Mouse (Mus musculus): ENCODE results near the gene Myl4.
"Not testable (repeated sequence)": the region's sequence is repeated elsewhere in the genome, so short reads cannot be mapped to it uniquely, and the experiment has no call there.

Gene Myl4

GRCm38 (mm10) chr11:104550406-104550974 is at the start of gene Myl4, which contains the start of gene Cdc27:
Gene Myl4, plus strand, starts transcription at chr11:104550663.
Gene Cdc27, minus strand, starts transcription at chr11:104550620.
- peak; percentile 98 for DNase-seq (ENCODE audit: low spot score)

DNA sequence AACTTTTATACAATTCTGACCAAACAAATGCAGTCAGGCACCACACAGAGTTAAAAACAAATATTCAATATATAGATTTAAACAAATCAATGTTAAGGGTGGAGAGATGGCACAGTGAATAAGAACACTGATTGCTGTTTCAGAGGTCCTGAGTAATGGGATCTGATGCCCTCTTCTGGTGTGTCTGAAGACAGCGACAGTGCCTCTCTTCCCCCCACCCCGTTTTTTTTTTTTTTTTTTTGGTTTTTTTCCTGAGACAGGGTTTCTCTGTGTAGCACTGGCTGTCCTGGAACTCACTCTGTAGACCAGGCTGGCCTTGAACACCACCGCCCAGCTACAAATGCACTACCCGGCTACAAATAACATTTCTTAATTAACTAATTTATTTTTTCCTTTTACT is 42.0 kb upstream of the Myl4 start:
- DNase-seq (ENCODE audit: low spot score), result no peak

DNA sequence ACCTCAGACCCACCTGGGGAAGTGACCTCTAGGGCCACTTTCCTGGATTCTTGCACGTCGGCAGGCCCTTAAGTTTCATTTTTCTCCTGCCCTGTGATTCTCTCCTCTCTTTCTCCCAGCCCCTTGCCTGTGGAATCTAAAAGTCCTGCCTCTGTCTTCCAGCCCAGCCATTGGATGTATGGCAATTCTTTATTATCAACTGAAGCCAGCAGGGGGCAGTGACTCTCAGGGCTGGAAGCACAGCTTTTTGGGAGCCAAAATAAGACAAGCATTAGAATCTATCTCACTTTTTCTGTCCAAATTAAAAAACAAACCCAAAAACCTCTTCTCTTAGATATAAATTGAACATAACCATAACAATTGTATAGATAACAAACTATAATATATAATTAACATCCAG is 39.9 kb upstream of the Myl4 start:
- peak; percentile 16 for DNase-seq (ENCODE audit: low spot score)

GRCm38 (mm10) chr11:104512436-104512835 is 38.0 kb upstream of the Myl4 start:
- DNase-seq (ENCODE audit: low spot score), result no peak

- DNase-seq (ENCODE audit: low spot score), result no peak
Observed at GRCm38 (mm10) chr11:104525935-104526334, 24.5 kb upstream of the Myl4 start.

GRCm38 (mm10) chr11:104536843-104537242 is 13.6 kb upstream of the Myl4 start:
- no peak for DNase-seq (ENCODE audit: low spot score)

DNA sequence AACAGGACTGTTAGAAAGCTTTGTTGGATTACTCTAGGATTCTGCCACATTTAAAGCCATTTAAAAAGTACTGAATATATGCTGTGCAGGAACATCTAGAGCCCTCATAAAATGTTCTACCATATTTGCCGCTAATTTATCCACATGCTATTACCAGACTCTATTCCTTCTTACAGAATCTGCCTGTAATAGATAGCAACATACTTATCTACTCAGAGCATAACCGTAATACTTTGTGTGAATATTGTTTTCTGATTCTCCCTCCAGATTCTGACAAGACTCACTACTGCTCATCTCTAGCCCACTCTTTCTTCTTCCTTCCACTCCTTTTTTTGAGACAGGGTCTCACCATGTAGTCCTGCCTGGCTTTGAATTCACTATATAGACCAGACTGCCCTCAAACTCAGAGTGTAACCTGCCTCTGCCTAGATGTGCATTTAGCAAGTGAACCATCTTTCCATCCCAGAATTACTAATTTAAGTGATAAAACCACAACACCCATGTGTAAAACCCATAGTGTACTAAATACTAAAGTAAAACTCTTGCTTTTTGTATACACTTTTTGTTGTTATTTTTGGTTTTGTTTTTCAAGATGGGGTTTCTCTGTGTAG is 12.4 kb upstream of the Myl4 start:
- no peak for DNase-seq (ENCODE audit: low spot score)

DNA sequence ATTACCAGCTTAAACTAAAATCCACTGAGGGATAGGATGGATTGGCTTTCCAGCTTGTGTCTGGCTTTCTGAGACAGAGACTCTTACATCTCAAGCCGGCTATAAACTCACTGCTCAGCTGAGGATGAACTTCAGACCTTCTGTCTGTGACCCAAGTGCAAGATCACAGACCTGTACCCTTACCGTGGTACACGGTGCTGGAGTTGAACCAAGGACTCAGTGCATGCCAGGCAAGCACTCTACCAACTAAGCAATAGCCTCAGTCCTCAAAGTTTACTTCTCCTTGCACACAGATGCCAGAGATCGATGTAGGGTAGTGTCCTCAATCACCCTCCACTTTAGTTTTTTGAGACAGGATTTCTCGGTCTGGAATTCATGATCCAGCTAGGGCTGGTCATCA is 10.7 kb upstream of the Myl4 start:
- no peak for DNase-seq (ENCODE audit: low spot score)

DNA sequence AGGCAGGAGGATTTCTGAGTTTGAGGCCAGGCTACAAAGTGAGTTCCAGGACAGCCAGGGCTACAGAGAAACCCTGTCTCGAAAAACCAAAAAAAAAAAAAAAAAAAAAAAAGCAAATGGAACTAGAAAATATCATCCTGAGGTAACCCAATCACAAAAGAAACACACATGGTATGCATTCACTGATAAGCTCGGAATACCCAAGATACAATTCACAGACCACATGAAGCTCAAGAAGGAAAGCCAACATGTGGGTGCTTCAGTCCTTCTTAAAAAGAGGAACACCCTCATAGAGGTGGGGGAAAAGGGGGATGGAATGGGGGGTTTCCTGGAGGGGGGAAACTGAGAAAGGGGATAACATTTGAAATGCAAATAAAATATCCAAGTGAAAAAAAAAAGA is 7.1 kb upstream of the Myl4 start:
- not testable (repeated sequence) for DNase-seq (ENCODE audit: low spot score)

GRCm38 (mm10) chr11:104544507-104544906 is 6.0 kb upstream of the Myl4 start:
- DNase-seq (ENCODE audit: low spot score), result no peak

DNA sequence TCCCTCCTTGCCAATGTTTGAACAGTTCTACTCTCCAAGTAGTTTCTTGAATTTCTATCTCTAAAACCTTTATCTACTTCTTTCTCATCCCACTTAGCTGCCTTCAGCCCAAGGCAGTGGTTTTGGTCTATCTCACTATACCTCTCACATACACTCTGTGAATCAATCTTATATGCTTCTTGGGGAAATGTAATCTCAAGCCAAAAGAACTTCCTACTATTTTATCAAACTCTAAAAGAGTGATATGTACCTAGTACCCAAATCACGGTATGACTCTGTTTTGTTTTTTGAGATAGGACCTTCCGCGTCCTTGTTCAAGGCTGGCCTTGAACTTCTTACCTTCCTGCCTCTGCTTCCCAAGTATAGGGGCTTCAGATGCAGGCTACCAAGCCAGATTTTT is 3.0 kb upstream of the Myl4 start:
- no peak for DNase-seq (ENCODE audit: low spot score)

GRCm38 (mm10) chr11:104549438-104550405 is 741 bp upstream of the Myl4 start:
- peak; percentile 68 for DNase-seq (ENCODE audit: low spot score)

DNA sequence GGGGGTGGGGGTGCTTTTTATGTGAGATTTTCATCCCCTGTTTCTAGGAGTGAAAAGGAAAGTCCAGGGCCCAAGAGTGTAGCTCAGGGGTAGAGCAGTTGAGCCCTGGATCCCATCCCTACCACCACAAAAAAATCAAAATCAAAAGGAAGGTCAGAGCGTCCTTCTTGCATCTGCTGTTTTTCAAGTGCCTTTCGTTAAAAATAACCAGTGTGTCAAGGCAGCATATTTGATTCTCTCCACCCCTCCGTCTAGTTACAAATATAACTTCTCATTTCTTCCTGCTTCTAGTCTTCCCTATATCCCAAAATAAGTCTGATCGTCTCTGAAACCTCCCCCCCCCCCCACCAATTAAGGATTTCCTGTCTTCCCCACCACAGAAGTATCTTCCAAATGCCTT is 7.6 kb downstream of the Myl4 start:
- DNase-seq (ENCODE audit: low spot score), result no peak

DNA sequence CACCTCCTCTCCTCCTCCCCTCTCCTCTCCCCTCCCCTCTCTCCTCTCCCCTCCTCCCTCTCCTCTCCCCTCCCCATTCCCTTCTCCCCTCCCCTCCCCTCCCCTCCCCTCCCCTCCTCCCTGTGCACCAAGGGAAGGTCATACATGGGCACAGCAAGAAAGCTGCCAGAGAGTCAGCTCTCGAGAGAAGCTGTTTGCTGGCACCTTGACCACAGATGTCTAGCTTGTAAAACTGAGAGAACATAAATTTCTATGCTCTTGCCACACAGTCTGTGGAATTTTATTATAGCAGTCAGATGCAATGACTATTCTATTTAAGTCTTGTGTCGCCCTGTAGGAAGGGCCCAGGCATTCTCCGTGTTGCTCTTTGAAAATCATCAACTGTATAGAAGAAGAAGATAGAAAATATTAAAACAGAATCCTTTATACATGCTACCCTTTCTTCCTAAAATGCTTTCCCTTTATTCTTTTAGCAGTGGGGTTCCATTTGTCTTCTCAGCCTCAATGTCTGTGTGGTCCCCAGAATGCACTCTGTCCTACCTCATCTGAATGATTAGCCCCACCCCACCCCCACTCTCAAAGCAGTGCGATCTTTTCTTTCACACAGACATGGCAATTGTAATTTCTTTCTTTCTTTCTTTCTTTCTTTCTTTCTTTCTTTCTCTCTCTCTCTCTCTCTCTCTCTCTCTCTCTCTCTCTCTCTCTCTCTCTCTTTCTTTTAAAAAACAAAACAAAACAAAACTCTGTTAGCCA is 8.4 kb downstream of the Myl4 start:
- no peak for DNase-seq (ENCODE audit: low spot score)

GRCm38 (mm10) chr11:104560971-104561370 is 10.5 kb downstream of the Myl4 start:
- DNase-seq (ENCODE audit: low spot score), result no peak

DNA sequence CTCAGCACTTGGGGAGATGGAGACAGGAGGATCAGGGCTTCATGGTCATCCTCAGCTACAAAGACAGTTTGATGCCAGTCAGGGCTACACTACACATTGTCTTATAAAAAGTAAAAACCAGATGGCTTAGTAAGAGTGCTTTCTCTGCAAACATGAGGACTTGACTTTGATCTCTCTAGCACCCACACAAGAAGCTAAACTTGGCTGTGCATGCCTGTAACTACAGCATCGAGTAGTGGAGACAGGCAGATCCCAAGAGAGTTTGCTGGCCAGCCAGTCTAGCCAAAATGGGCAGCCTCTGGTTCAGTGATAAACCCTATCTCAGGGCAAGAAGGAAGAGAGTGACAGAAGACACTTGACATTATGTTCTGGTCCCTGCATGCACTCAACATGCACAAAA is 13.0 kb downstream of the Myl4 start:
- no peak for DNase-seq (ENCODE audit: low spot score)

DNA sequence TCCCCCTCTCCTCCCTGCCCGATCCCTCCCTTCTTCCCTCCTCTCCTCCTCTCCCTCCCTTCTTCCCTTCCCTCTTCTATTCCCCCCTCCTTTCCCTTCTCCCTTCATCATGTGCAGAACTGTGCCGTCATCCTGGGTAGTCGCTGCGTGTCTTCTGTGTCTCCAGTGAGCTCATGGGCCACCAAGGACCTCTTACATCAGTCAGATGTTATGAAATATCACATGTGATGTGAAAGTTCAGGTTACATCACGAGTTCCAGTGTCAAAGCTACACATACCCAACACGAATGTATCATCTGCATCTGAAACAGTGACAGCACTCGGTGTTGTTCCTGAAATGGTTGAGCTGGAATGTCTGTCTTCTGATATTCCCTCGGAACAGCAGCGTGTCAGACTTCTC is 14.7 kb downstream of the Myl4 start:
- DNase-seq (ENCODE audit: low spot score), result no peak

GRCm38 (mm10) chr11:104566097-104566496 is 15.6 kb downstream of the Myl4 start:
- DNase-seq (ENCODE audit: low spot score), result no peak

DNA sequence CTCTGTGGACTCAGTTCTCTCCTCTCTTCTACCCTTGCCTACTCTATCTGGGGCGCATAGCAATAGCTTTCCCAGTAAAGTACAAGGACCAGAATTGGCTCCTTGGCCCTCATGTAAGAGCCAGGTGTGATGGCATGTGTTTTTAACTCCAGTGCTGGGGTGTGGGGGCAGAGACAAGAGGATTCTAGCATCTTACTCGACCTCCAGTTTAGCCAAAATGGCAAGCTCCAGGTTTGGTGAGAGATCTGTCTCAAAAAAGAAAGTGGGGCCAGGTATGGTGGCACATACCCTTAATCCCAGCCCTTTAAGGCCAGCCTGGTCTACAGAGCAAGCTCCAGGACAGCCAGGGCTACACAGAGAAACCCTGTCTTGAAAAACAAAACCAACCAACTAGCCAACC is 16.3 kb downstream of the Myl4 start:
- no peak for DNase-seq (ENCODE audit: low spot score)

GRCm38 (mm10) chr11:104567736-104568135 is 17.3 kb downstream of the Myl4 start:
- DNase-seq (ENCODE audit: low spot score), result no peak

DNA sequence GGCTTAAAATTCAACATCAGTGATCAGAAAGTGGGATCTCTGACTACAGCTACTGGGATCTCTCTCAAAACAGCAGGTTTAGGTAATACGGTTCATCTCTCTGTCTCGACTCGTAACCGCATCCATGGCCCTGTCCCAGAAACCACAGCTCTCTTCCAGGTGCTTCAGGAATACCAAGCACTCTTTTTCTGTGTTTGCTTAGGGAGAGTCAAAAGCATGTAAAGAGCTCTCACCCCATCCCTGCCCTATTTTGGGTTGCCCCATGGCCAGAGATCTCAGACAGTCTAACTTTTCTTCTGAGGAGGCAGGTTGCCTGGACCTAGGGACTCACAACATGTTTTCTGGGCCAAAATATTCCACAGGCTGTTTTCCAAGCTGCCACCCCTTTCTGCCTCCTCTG is 17.9 kb downstream of the Myl4 start:
- no peak for DNase-seq (ENCODE audit: low spot score)

DNA sequence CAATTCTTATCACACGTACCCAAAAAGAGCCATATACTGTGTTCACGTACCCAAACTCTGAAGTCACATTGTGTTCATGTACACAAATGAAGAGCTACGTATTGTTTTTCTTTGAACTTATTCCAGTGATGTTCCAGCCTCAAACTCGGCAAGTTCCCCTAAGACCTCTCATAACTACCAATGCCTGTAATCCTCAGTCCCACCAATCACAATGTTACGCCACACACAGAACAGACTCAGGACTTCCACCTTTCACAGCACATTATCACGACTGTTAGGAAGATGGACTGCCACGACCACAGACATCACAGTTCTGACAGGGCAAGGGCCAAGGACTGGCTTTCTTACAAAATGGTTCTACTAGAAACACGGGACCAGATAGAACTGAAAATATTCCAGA is 20.1 kb downstream of the Myl4 start:
- not testable (repeated sequence) for DNase-seq (ENCODE audit: low spot score)

All from T-cell, adult 2 months (primary cell).